Mouse (Mus musculus) cerebellum, postnatal 4 days (tissue): ENCODE results near the gene Mrvi1.

Source experiments
- DNase-seq, 2 experiments: peaks; one replicate each; pipeline ENCODE4 v3.0.0; 2022; ENCODE audit warnings: low spot score in 2 of 2, mixed read lengths in 1 of 2

Gene Mrvi1

GRCm38 (mm10) chr7:110823995-110824953 is 158.0 kb downstream of the Mrvi1 start:
- no peak for DNase-seq

- no peak for DNase-seq
Observed at GRCm38 (mm10) chr7:110823593-110823992, 158.7 kb downstream of the Mrvi1 start.

- DNase-seq: no peak
Observed at GRCm38 (mm10) chr7:110823076-110823475, 159.2 kb downstream of the Mrvi1 start.

GRCm38 (mm10) chr7:110822055-110822454 is 160.2 kb downstream of the Mrvi1 start:
- no peak for DNase-seq

- DNase-seq: no peak
Observed at GRCm38 (mm10) chr7:110821653-110822052, 160.6 kb downstream of the Mrvi1 start.

- DNase-seq: no peak
Observed at GRCm38 (mm10) chr7:110821068-110821467, 161.2 kb downstream of the Mrvi1 start.

GRCm38 (mm10) chr7:110818787-110819350 is 163.4 kb downstream of the Mrvi1 start:
- DNase-seq: no peak
